Mouse (Mus musculus) cerebellum, adult 2 months (tissue): Measurements from ENCODE around the gene Rasa3. TPM values are rescaled to one million over a fixed set of nuclear protein-coding genes. Genes with fewer than 3 reads are reported as not detected.

ENCODE experiments used
- DNase-seq, 2 experiments: peaks; one replicate each; pipeline ENCODE4 v3.0.0; 2021
- H3K27ac ChIP-seq: fragments of 200-500 bp; 2 replicates; pipeline ENCODE4 v1.5.1; 2012; ENCODE audit warnings: low read length, control low read depth, inconsistent platforms; ENCODE audit not compliant: insufficient read depth
- H3K27me3 ChIP-seq: fragments of 200-500 bp; 2 replicates; pipeline ENCODE4 v1.6.1; 2012; ENCODE audit warnings: inconsistent platforms, mild to moderate bottlenecking, low read length, moderate library complexity; ENCODE audit not compliant: control insufficient read depth, insufficient read depth
- H3K4me1 ChIP-seq: fragments of 200-500 bp; 2 replicates; pipeline ENCODE4 v1.6.1; 2011; ENCODE audit warnings: low read length; ENCODE audit not compliant: control insufficient read depth, insufficient read depth
- H3K4me3 ChIP-seq: fragments of 200-500 bp; replicated peaks from 2 replicates; pipeline ENCODE3; 2011; ENCODE audit warnings: mild to moderate bottlenecking, low read depth, low read length, control low read depth; ENCODE audit not compliant: insufficient read depth
- CTCF ChIP-seq: fragments of 200-500 bp; IDR thresholded peaks from 2 replicates; pipeline ENCODE4 v1.5.1; 2011; ENCODE audit warnings: low read depth, mild to moderate bottlenecking, control low read depth, low read length, moderate library complexity, borderline replicate concordance; ENCODE audit not compliant: insufficient read depth
- POLR2A ChIP-seq: fragments of 200-500 bp; IDR thresholded peaks from 2 replicates; pipeline ENCODE4 v1.6.1; 2011; ENCODE audit warnings: low read length, control low read depth, borderline replicate concordance; ENCODE audit not compliant: insufficient read depth
- WGBS: fragments of 180-500 bp; shearing (Covaris S2); methylation state at CpG from one replicate; pipeline ENCODE4 v1.1.7; 2018; 5-methylcytosine and 5-hydroxymethylcytosine counted together
- polyA plus RNA-seq: library from polyadenylated mRNA; depleted of rRNA; stranded (reverse); fragments of >200 nt; gene quantifications from 2 replicates; pipeline ENCODE4 v1.2.3, GENCODE M21; 2012

The Rasa3 gene
- polyA plus RNA-seq, 1 experiment, result 94.9 TPM

DNA sequence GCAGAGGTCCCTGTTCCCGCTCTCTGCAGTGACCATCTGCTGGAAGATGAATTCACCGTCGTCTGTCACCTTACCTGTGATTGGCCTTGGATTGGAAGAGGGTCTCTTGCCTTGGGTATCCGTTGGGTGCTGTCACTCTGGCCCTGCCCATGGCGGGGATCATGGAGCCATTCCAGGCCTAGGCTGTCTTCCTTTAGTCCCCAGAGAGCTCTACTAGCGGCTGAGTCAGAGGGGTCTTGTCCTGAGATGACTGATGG, 125.9 kb downstream of the Rasa3 start:
- H3K4me3 ChIP-seq, result no peak overlapping the region
- TF ChIP-seq CTCF (no peak), POLR2A (no peak)
- H3K27ac ChIP-seq, result no peak overlapping the region
- no peak for DNase-seq
- peaks cover 17% of the 10 kb centered on the region for H3K4me1 ChIP-seq
- no peaks in the 10 kb centered on the region for H3K27me3 ChIP-seq
- 87% methylated on average over 6 of the region's 6 CpGs for WGBS

DNA sequence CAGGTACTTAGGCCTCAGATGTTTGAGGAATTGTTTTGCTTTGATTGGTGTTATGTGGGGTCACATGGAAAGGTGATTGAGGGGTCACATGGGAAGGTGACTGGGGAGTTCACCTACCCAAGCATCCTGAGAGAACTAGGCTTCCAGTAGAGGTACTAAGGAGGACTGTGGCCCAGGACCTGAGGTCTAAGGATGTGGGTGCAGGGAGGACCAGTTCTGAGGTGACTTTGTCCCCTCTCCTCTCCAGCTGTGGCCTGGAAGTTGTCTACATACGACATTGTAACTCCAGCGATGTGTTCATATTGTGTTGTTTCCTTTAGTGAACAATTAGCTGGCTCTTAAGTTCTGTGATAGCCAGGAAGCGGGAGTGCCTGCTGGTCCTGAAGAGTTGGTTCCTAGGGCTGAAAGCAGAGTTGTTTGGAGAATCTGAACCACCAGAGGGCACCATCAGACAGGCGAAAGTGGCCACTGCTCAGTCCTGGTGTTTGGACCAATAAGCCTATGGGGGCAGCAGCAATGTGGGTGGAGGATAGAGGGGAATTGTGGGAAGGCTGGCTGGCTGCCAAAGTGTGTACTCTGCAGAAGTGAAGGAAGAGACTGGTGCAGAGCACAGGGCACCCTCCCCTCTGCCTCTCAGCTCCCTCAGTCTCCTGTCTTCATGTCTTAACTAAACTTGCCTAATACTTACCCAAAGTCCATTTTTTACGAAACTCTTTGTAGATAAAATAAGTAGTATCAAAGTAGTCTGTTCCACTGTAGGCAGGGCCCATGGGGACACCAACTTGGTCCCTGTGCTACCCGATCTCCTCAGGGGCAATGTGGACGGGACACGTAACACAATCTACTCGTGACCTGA, 126.5 kb downstream of the Rasa3 start:
- TF ChIP-seq POLR2A (no peak), CTCF (peak; percentile 98)
- WGBS, result 63% methylated on average over 9 of the region's 9 CpGs
- H3K27me3 ChIP-seq, result no peaks in the 10 kb centered on the region
- H3K4me3 ChIP-seq, result no peak overlapping the region
- peaks cover 17% of the 10 kb centered on the region for H3K4me1 ChIP-seq
- DNase-seq, result peak; percentile 84 to 85
- H3K27ac ChIP-seq, result no peak overlapping the region

DNA sequence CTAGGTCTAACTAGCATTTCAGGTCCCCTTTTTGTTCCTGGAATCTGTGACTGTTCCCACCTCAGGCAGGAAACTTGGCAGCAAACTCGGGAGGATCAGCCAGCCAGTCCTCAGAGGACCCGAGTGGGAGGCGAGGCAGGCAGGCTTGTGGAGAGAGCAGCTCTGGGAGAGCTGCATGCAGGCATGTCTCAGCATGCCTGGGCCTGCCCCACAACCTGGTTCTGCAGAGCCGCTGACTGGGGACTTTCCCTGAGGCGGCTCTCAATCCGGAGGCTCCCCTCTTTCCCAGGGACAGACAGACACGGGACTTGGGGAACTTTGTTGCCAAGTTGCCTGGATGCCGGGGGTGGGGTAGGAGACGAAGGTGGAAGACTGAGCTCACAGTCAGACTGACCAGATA, 128.6 kb downstream of the Rasa3 start:
- TF ChIP-seq CTCF (no peak), POLR2A (no peak)
- 11% methylated on average over 9 of the region's 9 CpGs for WGBS

DNA sequence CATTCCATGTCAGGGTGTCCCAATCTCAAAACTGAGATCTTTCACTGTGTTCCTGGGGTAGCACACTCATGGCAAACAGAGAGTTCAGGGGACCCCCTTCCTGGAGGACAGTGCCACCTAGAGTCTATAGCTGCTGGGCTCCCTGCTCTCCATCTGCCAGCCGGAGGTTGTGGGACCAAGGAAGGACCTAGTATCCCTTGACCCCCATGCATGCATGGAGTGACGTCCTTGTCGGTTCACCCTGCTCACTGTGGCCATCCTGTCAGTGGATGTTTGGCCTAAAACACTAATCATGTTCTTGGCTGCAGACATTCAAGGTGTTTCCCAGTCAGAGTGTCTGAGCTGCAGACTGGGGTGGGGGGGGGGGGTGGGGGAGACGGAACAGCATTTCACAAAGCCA, 129.2 kb downstream of the Rasa3 start:
- 20% methylated on average over 4 of the region's 4 CpGs for WGBS
- no peak overlapping the region for H3K4me3 ChIP-seq
- H3K4me1 ChIP-seq, result peaks cover 17% of the 10 kb centered on the region
- DNase-seq, result peak; percentile 48 to 52
- H3K27me3 ChIP-seq, result no peaks in the 10 kb centered on the region
- no peak overlapping the region for H3K27ac ChIP-seq
- TF ChIP-seq POLR2A (no peak), CTCF (peak; percentile 77)

More for the DNA sequence above, 128.6 kb downstream of the Rasa3 start:
- H3K27ac ChIP-seq, result no peak overlapping the region
- H3K4me1 ChIP-seq, result peaks cover 17% of the 10 kb centered on the region
- peak; percentile 42 to 52 for DNase-seq
- H3K4me3 ChIP-seq, result no peak overlapping the region
- H3K27me3 ChIP-seq, result no peaks in the 10 kb centered on the region

DNA sequence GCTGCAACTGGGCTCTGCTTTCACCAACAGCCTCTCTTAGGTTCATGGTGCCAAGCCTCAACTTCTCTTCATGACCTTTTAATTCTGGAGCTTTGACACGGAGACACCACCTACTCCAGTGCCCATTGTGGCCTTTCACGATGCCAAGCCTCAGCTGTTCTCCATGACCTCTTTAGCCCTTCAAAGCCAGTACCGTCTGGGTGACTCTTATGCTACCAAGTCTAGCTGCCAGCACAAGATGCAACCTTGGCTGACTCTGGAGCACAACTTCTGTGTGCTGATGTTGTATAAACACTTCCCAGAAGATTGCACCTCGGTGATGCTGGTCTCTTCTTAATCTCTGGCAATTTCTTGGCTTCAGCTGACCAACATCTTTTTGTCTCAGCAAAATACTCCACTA, 131.0 kb downstream of the Rasa3 start:
- 78% methylated on average over 4 of the region's 4 CpGs for WGBS
- no peak overlapping the region for H3K27ac ChIP-seq
- DNase-seq, result no peak
- TF ChIP-seq POLR2A, result no peak
- H3K27me3 ChIP-seq, result no peaks in the 10 kb centered on the region
- H3K4me3 ChIP-seq, result no peak overlapping the region
- peaks cover 16% of the 10 kb centered on the region for H3K4me1 ChIP-seq

DNA sequence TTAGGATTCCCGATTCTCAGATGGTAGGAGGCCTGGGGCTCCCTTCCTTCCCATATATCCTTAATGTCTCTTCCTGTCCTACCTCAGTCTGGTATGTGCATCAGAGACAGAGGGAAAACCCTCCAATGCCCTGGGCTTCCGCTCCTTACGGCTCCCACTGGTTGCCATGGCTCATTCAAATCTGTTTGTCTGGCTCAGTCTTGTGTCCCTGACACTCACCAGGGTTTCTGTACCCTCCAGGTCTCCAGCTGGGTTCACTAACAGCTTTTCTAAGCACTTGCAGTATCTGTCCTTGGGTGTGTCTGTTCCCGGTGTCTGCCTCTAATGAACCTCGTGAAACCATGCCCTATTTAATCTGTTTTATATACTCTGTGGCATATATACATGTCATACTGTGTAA, 135.9 kb downstream of the Rasa3 start:
- Histone ChIP-seq H3K27me3 (no peaks in the 10 kb centered on the region), H3K27ac (no peak overlapping the region), H3K4me3 (no peak overlapping the region), H3K4me1 (peaks cover 5% of the 10 kb centered on the region; the same call in 1 of the 2 replicates)
- DNase-seq, result no peak
- WGBS, result 57% methylated on average over 5 of the region's 5 CpGs
- TF ChIP-seq CTCF (no peak), POLR2A (no peak)

DNA sequence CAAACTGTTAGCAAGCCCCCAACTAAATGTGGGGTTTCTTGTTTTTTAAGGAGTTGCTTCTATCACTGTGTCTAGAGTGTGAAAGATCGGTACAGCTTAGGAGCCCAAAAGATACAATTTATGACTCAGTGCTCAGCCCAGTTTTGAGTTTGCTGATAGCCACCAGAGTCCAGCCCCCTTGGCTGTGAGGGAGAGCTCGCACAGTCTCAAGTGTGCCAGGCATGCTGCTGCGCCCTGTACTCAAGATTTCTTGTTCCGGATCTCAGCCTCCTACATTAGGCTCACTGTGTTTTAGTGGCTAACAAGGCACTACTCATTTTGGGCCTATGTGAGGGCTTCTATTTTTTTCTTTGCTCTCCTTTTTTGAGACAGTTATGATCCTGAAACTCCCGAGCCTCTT, 137.3 kb downstream of the Rasa3 start:
- TF ChIP-seq CTCF (no peak), POLR2A (no peak)
- 94% methylated on average over 5 of the region's 5 CpGs for WGBS
- H3K27ac ChIP-seq, result no peak overlapping the region
- no peaks in the 10 kb centered on the region for H3K27me3 ChIP-seq
- peaks cover 5% of the 10 kb centered on the region; the same call in 1 of the 2 replicates for H3K4me1 ChIP-seq
- H3K4me3 ChIP-seq, result no peak overlapping the region
- no peak for DNase-seq

DNA sequence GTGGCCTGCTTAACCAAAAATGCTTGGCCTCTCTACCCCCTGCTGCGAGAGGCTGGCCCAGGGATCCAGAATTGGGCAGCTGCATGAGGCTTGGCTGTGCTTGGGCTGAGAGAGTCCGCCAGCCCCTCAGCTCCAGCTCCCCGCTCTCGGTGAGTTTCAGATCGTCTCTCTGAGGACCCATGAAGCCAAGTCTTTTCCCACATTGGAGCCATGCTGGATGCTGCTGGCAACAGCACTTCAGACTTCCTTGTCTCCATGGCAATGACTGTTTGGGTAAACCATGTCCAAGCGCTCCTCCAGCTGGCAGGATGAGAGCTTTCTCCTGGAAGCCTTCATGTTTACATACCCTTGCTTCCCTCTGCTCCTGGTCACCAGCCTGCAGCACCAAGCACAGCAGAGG, 138.6 kb downstream of the Rasa3 start:
- DNase-seq, result peak in 1 of 2 experiments; percentile 51
- H3K4me1 ChIP-seq, result peaks cover 5% of the 10 kb centered on the region; the same call in 1 of the 2 replicates
- 43% methylated on average over 6 of the region's 6 CpGs for WGBS
- no peak overlapping the region for H3K4me3 ChIP-seq
- no peaks in the 10 kb centered on the region for H3K27me3 ChIP-seq
- no peak overlapping the region for H3K27ac ChIP-seq
- TF ChIP-seq POLR2A, result no peak
- no peak for TF ChIP-seq CTCF
